Mouse (Mus musculus) left cerebral cortex, adult 9 months (tissue): ENCODE measurements at regions not wholly inside any gene's neighbourhood (a gene's known extent, or its start where the extent isn't known, plus 50 kb on each side); places are given as distances from the start of the nearest gene placed in this dataset.

ENCODE experiments used
- DNase-seq, 2 experiments: peaks; one replicate each; pipeline ENCODE4 v3.0.0; 2022; ENCODE audit warnings: low spot score in 2 of 2

DNA sequence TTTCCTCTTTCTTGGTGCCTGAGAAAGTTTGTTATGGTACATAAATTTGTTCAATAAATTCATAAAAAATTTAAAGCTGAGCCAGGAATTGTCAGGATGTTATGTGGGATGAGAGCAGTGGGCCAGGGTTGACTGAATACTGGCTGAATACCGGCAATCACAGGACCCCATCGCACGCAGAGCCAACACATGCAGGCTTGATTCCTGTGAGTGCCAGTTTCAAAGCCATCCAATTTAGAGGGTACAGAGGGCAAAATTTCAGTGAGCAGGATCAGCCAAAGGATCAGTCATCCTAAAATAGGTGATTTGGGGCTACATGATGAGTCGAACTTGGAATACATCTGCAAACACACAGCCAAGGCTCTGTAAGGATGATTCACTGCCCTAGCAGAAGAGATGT, 583.6 kb upstream of the Nectin3 start:
- DNase-seq: no peak

DNA sequence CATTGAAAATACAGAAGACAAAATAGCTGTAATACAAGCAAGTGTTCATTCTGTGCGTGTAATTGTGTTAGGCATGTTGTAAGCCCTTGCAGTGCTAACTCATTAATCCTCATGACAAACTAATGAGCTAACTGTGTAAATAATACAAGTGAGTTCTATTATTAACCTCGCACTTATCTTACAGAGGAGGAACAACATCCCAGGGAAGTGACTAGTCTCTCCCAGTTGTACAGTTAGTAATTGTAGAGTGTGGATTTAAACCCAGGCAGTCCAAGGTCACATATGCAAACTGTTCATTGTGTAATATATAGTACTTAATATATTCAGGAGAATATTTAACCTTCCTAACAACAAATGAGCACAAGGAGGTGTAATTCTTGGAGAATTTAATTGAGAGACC, 582.0 kb upstream of the Nectin3 start:
- no peak for DNase-seq

DNA sequence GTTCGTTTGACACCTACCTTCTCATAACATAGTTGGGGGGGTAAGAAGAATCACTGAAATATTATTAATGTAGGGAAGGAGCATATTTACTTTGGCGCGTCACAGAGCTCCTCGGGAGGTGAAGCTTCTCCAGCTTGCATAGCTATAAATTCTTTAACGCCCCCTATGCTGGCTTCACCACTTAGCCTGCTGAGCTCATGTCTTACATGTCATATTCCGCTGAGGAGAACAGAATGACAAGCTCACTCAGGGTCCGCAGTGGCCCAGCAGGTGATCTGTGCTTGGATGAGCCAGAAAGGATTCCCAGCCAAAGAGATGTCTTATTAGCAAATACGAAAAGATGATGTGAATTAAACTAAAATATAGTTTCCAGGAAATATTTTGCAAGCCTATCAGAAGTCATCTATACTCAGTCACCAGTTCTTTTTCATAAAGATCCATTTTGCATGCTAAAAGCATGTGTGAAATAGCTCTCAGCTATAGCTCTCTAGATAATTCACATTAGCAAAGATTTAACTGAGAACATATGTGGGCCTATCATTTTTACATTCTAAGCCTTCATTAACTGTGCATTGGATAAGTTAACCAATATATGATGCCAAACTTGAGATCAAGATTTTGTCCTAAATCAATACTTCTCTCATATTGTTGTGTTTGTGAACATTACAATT, 561.1 kb upstream of the Nectin3 start:
- DNase-seq: no peak

DNA sequence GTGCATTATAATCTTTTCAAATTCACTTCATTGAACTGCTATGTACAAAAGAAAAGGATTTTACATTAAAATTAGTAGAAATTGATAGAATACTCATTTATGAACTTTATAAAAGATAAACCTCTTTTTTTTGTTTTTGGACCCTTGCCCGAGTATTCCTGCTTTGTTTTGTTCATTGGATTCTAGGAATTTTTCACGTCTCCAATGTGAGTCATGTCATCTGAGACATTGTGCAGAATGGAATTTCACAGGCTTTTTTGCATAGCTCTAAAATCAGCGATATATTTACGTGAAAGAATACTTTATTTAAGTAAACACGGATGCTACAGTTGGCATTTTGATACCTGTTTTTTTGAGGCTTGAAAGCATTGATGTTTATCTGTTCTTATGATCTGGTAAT, 560.5 kb upstream of the Nectin3 start:
- DNase-seq: no peak

DNA sequence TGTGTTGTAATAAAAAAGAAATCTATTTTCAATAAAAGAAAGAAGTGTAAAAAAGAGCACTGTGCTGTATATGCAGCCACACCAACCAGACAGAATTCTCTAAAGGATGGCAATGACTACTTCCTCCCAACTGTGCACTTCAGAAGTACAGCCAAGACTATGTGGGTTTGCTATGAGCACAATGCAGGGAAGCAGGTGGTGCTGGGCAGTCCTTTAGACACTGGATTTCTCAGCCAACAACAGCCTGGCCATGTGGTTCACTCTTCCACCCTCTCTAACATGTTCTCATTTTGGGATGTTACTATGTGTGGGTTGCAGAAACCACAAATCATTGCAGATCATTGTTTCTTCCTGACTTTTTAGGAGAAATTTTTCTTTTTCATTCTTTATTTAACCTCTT, 527.6 kb upstream of the Nectin3 start:
- peak; percentile 25 to 65 for DNase-seq

DNA sequence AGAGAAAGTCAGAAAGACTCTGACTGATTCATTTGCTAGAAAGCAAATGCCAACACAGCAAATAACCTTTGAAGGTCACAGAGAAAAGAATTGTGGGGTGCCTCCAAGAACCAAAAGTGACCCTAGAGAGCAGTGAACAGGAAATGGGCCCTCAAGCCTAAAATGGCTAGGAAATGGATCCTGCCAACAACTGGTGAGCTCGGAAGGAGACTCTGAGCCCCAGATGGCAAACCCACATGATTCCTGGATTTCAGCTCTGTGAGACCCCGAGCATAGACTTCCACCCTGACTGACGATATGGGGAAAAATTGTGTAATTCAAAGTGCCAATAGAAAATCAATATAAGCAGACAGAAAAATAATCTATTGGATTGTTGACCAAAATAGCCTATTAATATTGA, 519.2 kb upstream of the Nectin3 start:
- DNase-seq: no peak

DNA sequence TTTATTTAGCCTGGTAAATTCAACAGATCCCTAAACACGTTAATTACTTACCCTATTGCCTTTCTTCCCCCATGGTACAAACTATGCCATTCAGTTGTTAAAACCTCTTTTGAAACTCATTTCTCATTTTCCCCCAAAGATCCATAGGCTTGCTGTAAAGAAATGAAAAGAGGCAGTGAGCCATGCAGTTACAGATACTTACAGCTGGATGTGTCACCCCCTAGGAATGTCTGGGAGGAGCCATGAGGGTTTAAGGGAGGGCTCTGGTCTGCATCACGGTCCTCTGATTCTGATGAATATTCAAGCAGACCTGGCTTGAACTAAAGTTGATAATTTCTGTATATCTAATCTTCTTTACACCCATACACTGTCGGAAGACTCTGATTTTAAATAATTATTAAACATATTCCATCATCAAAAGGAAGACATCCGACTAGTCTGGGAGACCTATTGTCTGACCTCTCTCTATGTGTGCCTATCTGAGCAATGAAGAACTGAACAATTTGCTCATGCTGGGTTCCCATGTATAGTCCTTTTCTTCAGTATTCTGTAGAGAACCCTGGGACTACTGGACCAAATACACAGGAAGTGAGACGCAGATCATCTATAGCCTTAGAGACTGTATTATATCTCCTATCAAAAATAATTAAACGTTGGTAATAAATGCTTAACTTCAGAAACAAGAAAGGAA, 484.7 kb upstream of the Nectin3 start:
- no peak for DNase-seq

DNA sequence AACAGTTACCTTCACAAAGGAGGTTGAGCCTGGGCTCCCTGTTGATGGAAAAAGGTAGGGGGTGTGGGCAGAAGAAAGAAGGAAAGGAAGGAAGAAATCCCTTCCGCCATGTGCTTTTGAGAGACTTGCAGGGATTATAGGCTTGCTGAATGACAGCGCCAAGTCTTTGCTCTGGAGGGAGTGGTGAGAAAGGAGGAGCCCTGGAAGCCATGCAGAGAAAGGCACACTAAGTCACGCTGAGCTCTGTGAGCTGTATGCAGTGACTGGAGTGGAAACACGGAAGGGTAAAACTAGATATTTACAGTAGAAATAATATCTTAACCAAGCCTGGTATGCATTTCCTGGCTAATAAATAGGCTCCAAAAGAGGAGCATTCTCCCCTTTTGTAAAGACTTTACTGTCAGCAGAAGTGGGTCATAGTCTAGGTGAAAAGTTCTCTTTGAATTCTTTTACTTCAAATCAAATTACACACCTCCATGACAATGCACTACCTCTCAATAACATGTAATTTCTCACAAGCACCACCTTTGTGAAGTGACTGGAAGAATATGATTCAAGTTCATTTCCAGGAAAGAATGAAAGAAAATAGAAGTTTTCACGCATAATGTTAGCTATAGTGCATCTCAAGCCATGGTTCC, 484.1 kb upstream of the Nectin3 start:
- DNase-seq: no peak

DNA sequence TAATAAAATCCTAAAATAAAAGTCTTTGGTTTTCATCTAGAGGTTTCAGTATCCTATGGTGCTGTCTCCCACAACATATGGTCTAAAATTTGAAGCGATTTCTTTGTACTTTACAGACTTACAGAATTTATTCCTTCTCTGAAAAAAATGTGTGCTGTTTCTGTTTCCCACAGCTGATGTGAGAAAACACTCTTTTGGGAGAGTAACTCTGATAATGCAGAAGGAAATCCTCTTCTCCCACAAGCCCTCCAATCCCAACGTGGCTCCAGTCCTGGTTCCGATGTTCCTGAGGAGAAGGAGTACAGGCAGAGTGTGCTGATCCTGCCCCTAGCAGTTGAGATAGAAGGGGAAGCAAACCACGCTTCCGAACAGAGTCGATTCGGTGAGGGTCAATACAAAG, 467.4 kb upstream of the Nectin3 start:
- DNase-seq: peak in 1 of 2 experiments; percentile 2

DNA sequence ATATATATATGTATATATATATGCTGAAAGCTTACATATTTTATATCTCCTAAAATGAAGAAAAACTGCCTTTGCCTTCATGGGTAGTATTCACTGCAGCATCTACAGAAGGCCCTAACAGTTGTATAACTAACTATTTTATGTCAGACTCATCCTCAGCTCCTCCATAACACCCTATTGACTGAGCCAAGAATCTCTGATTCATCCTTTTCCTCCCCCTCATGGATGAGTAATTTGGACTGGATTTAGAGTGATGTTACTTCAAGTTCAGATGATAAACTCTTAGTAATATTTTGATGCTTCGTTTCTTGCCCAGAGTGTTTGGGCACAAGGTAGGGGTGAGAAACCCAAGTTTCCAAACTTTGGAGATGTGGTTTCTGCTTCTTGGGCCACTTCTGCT, 458.7 kb upstream of the Nectin3 start:
- peak; percentile 44 to 47 for DNase-seq

DNA sequence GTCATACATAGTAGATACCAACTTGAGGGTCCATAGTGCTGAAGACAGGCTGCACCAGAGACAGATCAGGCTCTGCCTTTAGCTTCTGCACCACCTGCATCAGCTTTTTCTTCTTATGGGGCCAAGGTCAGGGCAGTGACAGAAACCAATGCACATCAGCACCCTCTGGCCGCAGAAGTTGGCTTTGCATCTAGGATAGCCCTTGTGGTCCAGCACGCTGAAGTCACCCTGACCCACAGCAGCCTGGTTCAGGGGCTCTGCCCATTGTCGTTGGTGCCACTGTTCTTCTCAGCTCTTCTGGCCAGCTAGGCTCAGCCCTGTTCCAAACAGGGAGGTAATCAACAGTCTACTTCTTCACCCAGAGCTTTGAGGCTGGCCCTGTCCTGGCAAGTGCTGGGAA, 427.7 kb upstream of the Nectin3 start:
- no peak for DNase-seq

DNA sequence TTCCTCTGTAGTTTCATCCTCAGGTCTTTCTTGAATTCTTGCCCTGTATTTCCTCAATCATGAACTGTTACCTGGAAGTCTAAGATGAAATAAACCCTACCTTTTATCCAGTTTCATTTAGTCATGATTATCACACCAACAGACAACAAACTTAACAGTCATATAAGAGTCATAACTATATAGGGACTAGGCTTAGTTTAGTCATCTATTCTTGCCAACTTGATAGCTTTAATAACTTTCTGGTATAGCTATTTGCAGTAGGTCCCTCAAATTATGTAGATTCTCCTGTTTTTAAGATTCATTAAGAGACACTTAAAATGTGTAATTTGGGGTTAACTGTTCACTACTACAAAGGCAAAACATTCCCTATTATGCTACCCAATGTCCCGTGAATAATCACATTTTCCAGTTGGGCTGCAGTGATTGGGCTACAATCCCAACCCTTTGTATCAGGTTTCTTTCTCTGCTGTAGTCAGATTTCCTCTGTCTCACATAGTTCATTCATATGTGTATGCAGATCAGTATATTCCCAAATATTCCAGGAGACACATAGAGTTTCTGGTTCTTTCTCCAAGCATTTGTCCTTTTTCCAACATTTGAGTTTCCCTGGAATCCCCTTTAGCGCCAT, 396.4 kb upstream of the Nectin3 start:
- no peak for DNase-seq

DNA sequence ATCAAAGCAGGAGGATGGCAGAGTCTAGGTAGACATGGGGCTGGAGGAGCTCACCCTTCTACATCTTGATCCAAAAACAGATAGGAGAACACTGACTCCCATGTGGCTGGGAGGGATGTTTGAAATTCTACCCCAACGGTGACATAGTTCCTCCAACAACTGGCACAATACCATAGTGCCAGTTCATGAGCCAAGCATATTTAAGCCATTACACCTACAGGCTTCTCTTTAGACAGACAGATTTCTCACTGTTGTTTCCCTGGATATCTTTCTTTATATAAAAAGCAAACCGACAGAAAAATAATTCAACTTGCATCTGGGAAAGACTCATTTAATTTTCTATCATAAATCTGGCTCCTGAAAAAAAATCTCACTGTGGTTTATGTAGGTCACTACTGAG, 380.4 kb upstream of the Nectin3 start:
- DNase-seq: no peak

DNA sequence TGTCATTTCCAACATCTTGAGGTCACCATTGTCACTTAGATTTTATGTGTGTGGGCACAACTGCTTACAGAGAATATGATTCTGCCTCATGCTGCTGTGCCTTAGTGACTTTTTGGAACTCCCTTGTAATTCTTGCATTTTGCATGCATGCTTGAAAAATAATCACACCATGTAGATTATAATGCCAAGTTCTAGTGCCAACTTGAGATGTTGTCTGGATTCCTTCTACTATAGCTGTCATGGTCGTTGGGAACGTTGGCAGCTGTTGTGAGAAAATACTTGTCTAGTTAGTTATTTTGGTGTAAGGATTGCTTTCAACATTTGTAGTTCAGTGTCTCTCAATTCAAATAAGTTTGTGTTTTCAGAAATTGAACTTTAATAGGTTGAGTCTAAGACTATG, 365.6 kb upstream of the Nectin3 start:
- peak in 1 of 2 experiments; percentile 6 for DNase-seq

DNA sequence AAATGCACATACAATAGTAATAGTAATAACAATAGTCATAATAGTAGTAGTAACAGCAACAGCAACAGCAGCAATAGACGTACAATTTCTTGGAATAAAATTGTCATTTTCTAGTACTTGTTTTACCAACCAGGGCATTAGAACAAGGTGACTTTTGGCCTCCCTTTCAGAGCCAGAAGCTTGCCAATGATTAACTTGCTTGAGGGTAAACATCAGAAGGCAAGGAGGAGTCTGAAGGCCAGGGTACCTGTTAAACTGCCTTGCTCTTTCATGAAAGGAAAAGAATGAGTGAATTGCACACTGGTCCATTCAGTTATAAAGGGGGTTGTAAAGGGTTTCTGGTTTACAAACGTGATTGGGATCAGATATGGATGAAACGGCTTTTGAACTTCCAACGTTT, 351.2 kb upstream of the Nectin3 start:
- no peak for DNase-seq

DNA sequence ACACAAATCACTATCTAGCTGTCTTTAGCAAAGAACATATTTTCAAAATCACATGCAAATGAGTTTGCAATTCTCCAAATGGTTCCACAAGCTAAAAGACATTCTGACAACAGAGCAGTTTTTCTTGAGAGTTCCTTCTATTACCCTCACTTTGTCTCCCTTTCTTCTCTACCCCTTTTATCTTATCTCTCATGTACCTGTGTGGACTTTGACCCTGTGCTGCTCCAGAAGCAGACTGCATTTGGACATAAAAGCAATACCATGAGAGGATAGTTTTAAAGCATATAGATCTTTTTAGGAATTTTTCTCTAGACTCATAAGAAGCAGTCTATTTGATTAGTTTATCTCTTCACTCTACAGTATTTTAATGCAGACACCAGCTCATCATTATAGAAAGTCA, 350.4 kb upstream of the Nectin3 start:
- no peak for DNase-seq

DNA sequence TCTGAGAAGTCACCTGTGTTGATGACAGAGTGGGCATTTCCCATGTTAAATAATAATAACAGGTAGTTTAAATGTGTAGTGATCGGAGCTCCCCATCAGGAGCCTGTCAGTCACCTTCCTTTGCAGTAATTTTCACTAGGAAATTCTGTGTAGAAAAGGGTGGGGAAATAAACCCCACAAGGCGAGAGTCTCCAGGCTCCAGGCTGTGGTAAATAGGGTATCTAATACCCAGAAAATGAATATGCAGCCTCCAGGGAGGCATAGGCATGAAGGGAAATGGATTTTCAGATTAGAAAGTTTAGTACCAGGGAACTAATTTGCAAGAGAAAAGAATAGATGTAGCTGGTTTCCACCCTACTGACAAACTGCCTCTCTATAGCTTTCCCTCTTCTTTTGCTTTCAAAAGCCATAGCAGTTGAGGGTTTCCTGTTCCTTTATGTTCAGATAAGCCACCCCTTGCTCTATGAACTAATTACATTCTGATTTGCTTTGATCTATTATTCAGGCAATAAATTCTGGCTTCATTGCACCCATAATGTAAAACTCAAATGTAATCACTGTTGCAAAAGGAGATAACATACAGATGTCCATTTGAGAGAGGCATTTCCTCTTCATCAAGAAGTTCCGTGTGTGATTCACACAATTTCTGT, 349.5 kb upstream of the Nectin3 start:
- no peak for DNase-seq

DNA sequence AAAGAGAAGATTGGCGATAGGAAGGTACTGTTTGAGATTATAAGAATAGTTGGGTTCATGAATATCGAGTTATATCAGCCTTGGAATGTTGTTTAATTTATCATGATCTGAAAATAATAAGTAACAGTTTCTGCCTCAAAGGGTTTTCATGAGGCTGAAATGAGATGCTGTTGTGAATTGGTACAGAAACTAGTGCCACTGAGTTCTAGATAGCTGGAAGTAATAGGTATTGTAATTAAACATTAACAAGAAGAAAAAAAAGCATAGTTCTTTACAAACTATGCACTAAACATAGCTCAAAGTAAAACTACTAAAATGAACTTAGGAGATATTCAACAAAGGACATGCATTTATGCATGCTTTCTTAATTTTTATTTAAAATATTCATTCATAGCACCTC, 342.9 kb upstream of the Nectin3 start:
- DNase-seq: no peak

DNA sequence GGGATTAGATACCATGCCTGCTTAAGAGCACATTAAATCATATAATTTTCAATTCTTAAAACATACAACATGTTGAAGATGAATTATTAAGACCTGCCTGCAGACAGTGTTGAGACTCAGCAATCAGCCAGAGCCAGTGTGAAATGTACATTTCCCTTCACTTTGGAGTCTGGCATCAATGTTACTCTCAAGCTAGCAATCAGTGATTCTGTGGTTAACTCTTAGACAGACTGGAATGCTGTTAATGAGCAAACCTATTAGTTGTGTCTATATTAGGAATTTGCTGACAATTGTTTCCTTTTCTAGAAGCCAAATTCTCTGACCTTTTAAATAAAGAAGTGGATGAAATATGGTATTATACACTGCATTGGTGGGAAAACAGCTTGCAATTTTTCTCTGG, 342.4 kb upstream of the Nectin3 start:
- DNase-seq: no peak

DNA sequence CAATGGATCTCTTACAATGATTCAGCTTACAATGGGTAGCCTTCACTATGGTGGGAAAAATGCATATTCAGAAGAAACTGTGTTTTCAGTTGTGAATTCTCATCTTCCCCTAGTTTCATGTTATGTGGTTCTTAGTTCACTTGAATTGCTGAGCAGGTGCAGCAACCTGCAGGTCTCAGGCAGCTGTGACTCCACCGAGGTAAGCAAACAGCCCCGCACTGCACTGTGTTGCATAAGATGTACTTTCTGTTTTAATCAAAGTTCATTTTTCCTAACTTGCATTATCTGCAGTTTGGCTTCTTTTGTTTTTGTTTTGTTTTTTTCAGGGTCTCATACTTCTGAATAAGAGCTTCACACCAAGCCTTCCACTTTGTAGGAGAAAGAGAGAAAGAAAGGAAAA, 326.8 kb upstream of the Nectin3 start:
- no peak for DNase-seq

DNA sequence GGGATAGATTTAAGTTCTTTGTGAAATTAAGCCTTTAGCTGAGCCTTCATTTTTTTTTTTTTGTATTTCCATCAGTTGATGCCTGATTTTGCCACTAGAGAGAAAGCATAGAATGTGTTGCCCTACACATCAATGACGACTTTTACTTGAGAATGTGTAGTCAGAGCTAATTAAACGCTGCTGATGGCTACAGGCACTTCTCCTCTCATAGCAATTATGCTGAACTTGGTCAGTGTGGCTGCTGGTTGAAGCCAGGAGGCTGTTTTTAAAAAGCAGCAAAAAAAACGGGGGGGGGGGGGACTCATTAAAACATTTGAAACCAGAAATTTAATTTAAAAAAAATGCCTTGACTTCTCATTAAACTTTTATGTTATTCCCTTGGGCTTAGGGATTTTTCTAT, 324.4 kb upstream of the Nectin3 start:
- DNase-seq: no peak

DNA sequence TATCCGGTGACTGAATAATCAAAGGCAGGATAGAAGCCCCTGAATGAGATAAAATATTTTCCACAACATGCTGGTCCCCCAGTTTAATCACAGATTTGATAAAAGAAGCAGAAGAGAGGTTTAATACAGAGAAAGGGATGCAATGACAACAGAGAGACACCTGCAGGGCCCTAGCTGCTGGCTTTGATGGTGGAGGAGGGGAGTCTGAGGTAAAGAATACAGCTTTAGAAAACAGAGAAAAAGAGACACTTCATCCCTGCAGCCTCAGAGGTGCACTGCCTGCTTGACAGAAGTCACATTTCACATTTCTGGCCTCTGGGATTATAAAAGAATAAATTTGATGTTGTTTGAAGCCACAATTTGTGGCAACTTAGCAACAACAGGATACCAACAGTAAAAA, 319.9 kb upstream of the Nectin3 start:
- no peak for DNase-seq
